In genomic region chr17:6019776-6020175, GRCm38 (mm10) we compare ENCODE assay signal across 9 mouse cellular contexts. TPM values are rescaled to one million over a fixed set of nuclear protein-coding genes. Genes with fewer than 3 reads are reported as not detected.
DNase-seq lines count a peak whose midpoint lies in the region; ATAC-seq and TF ChIP-seq lines count a peak whose summit lies in the region.
"Had no signal": no experiment of that assay in that cellular context is flagged by ENCODE, and none has a peak within 500 bp of the region (broad histone marks: within the 10 kb centered on the region; RNA-seq: fewer than 3 reads in every experiment).

No protein-coding gene starts in this region.

- H3K4me1 ChIP-seq in intestine, postnatal 0 days (replicated peaks; ENCODE audit: control insufficient read depth, insufficient read depth, low read length) = no peaks in the 10 kb centered on the region
- H3K4me1 ChIP-seq in intestine, embryonic 16.5 days (ENCODE audit: control insufficient read depth, insufficient read depth, low read length) = peaks cover 16% of the 10 kb centered on the region; the same call in 1 of the 2 replicates
- no peaks in the 10 kb centered on the region; the same call in 1 of the 2 replicates for H3K4me1 ChIP-seq in embryonic facial prominence, embryonic 11.5 days (ENCODE audit: control insufficient read depth, insufficient read depth, low read length)
- no peaks in the 10 kb centered on the region for H3K4me1 ChIP-seq in hindbrain, embryonic 12.5 days
- H3K4me1 ChIP-seq: embryonic facial prominence, embryonic 12.5 days had no signal

- H3K36me3 ChIP-seq in intestine, postnatal 0 days (ENCODE audit: control insufficient read depth, insufficient read depth) = peaks cover 32% of the 10 kb centered on the region
- no peaks in the 10 kb centered on the region; the same call in 1 of the 2 replicates for H3K36me3 ChIP-seq in intestine, embryonic 16.5 days (ENCODE audit: control insufficient read depth, insufficient read depth, low read length)
- H3K36me3 ChIP-seq in C2C12 (ENCODE audit: control insufficient read depth, insufficient read depth) = peaks cover 88% of the 10 kb centered on the region
- H3K36me3 ChIP-seq in embryonic facial prominence, embryonic 11.5 days (replicated peaks; ENCODE audit: control insufficient read depth, insufficient read depth, low read depth, low read length) = no peaks in the 10 kb centered on the region
- H3K36me3 ChIP-seq in hindbrain, embryonic 12.5 days = no peaks in the 10 kb centered on the region
- H3K36me3 ChIP-seq: embryonic facial prominence, embryonic 12.5 days had no signal

- H3K27me3 ChIP-seq in intestine, postnatal 0 days (replicated peaks; ENCODE audit: control insufficient read depth, insufficient read depth, low read length) = no peaks in the 10 kb centered on the region
- H3K27me3 ChIP-seq in intestine, embryonic 16.5 days (replicated peaks; ENCODE audit: control insufficient read depth, insufficient read depth, low read length) = no peaks in the 10 kb centered on the region
- H3K27me3 ChIP-seq in C2C12 (ENCODE audit: control insufficient read depth, insufficient read depth, insufficient read length) = no peaks in the 10 kb centered on the region
- no peaks in the 10 kb centered on the region for H3K27me3 ChIP-seq in embryonic facial prominence, embryonic 11.5 days (ENCODE audit: control insufficient read depth, insufficient read depth, low read length)
- no peaks in the 10 kb centered on the region for H3K27me3 ChIP-seq in hindbrain, embryonic 12.5 days
- H3K27me3 ChIP-seq: embryonic facial prominence, embryonic 12.5 days had no signal

- no peak for ATAC-seq in intestine, postnatal 0 days
- no peak for ATAC-seq in intestine, embryonic 16.5 days
- ATAC-seq in embryonic facial prominence, embryonic 11.5 days (replicated peaks; ENCODE audit: insufficient number of reproducible peaks, low FRiP score, low TSS enrichment, low read depth) = no peak
- peak; percentile 35; the same call in 1 of the 2 replicates for ATAC-seq in neutrophil, adult 5-6 weeks (ENCODE audit: extremely low read depth, insufficient number of reproducible peaks, low FRiP score, poor library complexity, severe bottlenecking)
- no peak for ATAC-seq in hindbrain, embryonic 12.5 days (ENCODE audit: low FRiP score)

- DNase-seq in adipocyte (ENCODE audit: low spot score) = peak; percentile 78
- DNase-seq in embryonic facial prominence, embryonic 11.5 days (ENCODE audit: low spot score) = peak; percentile 35
- no peak for DNase-seq in left cerebral cortex, postnatal 36 days (ENCODE audit: low spot score in 2 of 2)

- no peaks in the 10 kb centered on the region for H3K79me2 ChIP-seq in C2C12 (ENCODE audit: control insufficient read depth, insufficient read depth)

- no peaks in the 10 kb centered on the region for H3K9me3 ChIP-seq in intestine, postnatal 0 days (ENCODE audit: control insufficient read depth)
- H3K9me3 ChIP-seq in intestine, embryonic 16.5 days (ENCODE audit: control insufficient read depth, low read length) = no peaks in the 10 kb centered on the region
- H3K9me3 ChIP-seq in embryonic facial prominence, embryonic 11.5 days (replicated peaks; ENCODE audit: control insufficient read depth, low read length) = no peaks in the 10 kb centered on the region
- no peaks in the 10 kb centered on the region for H3K9me3 ChIP-seq in hindbrain, embryonic 12.5 days (replicated peaks)
- H3K9me3 ChIP-seq: embryonic facial prominence, embryonic 12.5 days had no signal

- intact Hi-C loops in left cerebral cortex, postnatal 36 days (cut with DNase I) = loop anchor here (1.0 kb wide), 1 partner anchor 78 kb away; the partner anchor contains the start of gene Synj2

- no peak overlapping the region for H3K4me2 ChIP-seq in intestine, postnatal 0 days (replicated peaks; ENCODE audit: low read depth)
- H3K4me2 ChIP-seq in intestine, embryonic 16.5 days (ENCODE audit: low read depth, low read length) = no peak overlapping the region
- no peak overlapping the region for H3K4me2 ChIP-seq in embryonic facial prominence, embryonic 11.5 days (ENCODE audit: low read depth, low read length)
- H3K4me2 ChIP-seq in hindbrain, embryonic 12.5 days (replicated peaks) = no peak overlapping the region
- H3K4me2 ChIP-seq: embryonic facial prominence, embryonic 12.5 days had no signal

- TF ChIP-seq CTCF in intestine, postnatal 0 days (IDR thresholded peaks at IDR 0.05; ENCODE audit: low read depth) = peak; percentile 93
- peak; percentile 28 for TF ChIP-seq CTCF in C2C12 (IDR thresholded peaks at IDR 0.05; ENCODE audit: control insufficient read depth, insufficient read depth, insufficient read length)

- no peak overlapping the region for H3K27ac ChIP-seq in intestine, postnatal 0 days (ENCODE audit: low read depth, low read length)
- no peak overlapping the region for H3K27ac ChIP-seq in intestine, embryonic 16.5 days (ENCODE audit: low read length)
- no peak overlapping the region for H3K27ac ChIP-seq in embryonic facial prominence, embryonic 11.5 days (replicated peaks; ENCODE audit: low read depth, low read length)
- H3K27ac ChIP-seq in hindbrain, embryonic 12.5 days = no peak overlapping the region
- H3K27ac ChIP-seq: embryonic facial prominence, embryonic 12.5 days had no signal

- no peak overlapping the region for H3K4me3 ChIP-seq in intestine, postnatal 0 days (ENCODE audit: low read depth, low read length)
- H3K4me3 ChIP-seq in intestine, embryonic 16.5 days (ENCODE audit: low read length) = no peak overlapping the region
- H3K4me3 ChIP-seq in C2C12 (ENCODE audit: insufficient read depth, poor library complexity, severe bottlenecking) = no peak overlapping the region
- H3K4me3 ChIP-seq in embryonic facial prominence, embryonic 11.5 days (ENCODE audit: low read depth, low read length) = no peak overlapping the region
- no peak overlapping the region for H3K4me3 ChIP-seq in hindbrain, embryonic 12.5 days
- H3K4me3 ChIP-seq: embryonic facial prominence, embryonic 12.5 days had no signal

- no peaks in the 10 kb centered on the region for H3K79me3 ChIP-seq in C2C12 (ENCODE audit: low read depth)

- 63% methylated on average over 2 of the region's 2 CpGs for WGBS in intestine, postnatal 0 days
- 70% methylated on average over 2 of the region's 2 CpGs for WGBS in intestine, embryonic 16.5 days
- WGBS in embryonic facial prominence, embryonic 11.5 days = 49% methylated on average over 2 of the region's 2 CpGs
- WGBS in hindbrain, embryonic 12.5 days = 70% methylated on average over 2 of the region's 2 CpGs

- H3K9ac ChIP-seq in intestine, postnatal 0 days (ENCODE audit: low read depth, low read length) = no peak overlapping the region
- H3K9ac ChIP-seq in intestine, embryonic 16.5 days (ENCODE audit: low read depth, low read length) = no peak overlapping the region
- no peak overlapping the region for H3K9ac ChIP-seq in embryonic facial prominence, embryonic 11.5 days (replicated peaks; ENCODE audit: low read length)
- no peak overlapping the region for H3K9ac ChIP-seq in hindbrain, embryonic 12.5 days
- H3K9ac ChIP-seq: embryonic facial prominence, embryonic 12.5 days had no signal

- no peak overlapping the region for H3ac ChIP-seq in C2C12 (ENCODE audit: control insufficient read depth, insufficient read length, low read depth)

TF ChIP-seq in C2C12, 6 proteins besides CTCF, POLR2A, EP300 and RAD21:
- TF ChIP-seq MAX (IDR thresholded peaks at IDR 0.05) = no peak
- no peak for TF ChIP-seq MYOG (IDR thresholded peaks at IDR 0.05; ENCODE audit: control insufficient read depth, extremely low read depth, insufficient read length)
- no peak for TF ChIP-seq CEBPB (IDR thresholded peaks at IDR 0.05; ENCODE audit: low read depth)
- TF ChIP-seq MYOD1 (IDR thresholded peaks at IDR 0.05; ENCODE audit: control insufficient read depth, insufficient read length, low read depth) = no peak
- no peak for TF ChIP-seq FOSL1 (IDR thresholded peaks at IDR 0.05; ENCODE audit: insufficient read depth, low read length, poor library complexity, severe bottlenecking)

RNA-seq across cellular contexts. Expression of gene Serac1, which starts 59.8 kb away (rescaled TPM):
- polyA plus RNA-seq in intestine, postnatal 0 days (2015; fragmentation: Nextera tagmentation; extraction: Ambion mirVana) = 2.5 and 2.7 TPM in 2 replicates
- 3.9 and 4.6 TPM in 2 replicates for polyA plus RNA-seq in intestine, embryonic 16.5 days (2015; fragmentation: Nextera tagmentation; extraction: Ambion mirVana)
- polyA plus RNA-seq in C2C12 (2012; fragmentation: generic; extraction: Trizol) = 1.8 TPM
- polyA plus RNA-seq in embryonic facial prominence, embryonic 11.5 days (2014; fragmentation: Nextera tagmentation; extraction: Ambion mirVana) = 6.2 and 7.2 TPM in 2 replicates
- total RNA-seq in neutrophil, adult 5-6 weeks (2017) = 4.4 and 6.4 TPM in 2 replicates
- polyA plus RNA-seq in hindbrain, embryonic 12.5 days (2016; fragmentation: Nextera tagmentation; extraction: Ambion mirVana) = 10.8 and 12.8 TPM in 2 replicates
- total RNA-seq in left cerebral cortex, postnatal 36 days (2021) = 10 to 100 TPM; 16.1 to 21.3 TPM

RNA-seq across cellular contexts. Expression of gene Gtf2h5, which starts 59.8 kb away (rescaled TPM):
- 145 and 157 TPM in 2 replicates for polyA plus RNA-seq in intestine, postnatal 0 days (2015; fragmentation: Nextera tagmentation; extraction: Ambion mirVana)
- polyA plus RNA-seq in intestine, embryonic 16.5 days (2015; fragmentation: Nextera tagmentation; extraction: Ambion mirVana) = 138 and 151 TPM in 2 replicates
- 90.0 TPM for polyA plus RNA-seq in C2C12 (2012; fragmentation: generic; extraction: Trizol)
- polyA plus RNA-seq in embryonic facial prominence, embryonic 11.5 days (2014; fragmentation: Nextera tagmentation; extraction: Ambion mirVana) = 170 and 180 TPM in 2 replicates
- total RNA-seq in neutrophil, adult 5-6 weeks (2017) = 37.4 and 39.6 TPM in 2 replicates
- polyA plus RNA-seq in hindbrain, embryonic 12.5 days (2016; fragmentation: Nextera tagmentation; extraction: Ambion mirVana) = 155 and 160 TPM in 2 replicates
- total RNA-seq in left cerebral cortex, postnatal 36 days (2021) = 100 to 1,000 TPM in 1 of 2 experiments, 10 to 100 TPM in 1; 99.7 to 112 TPM

Comparison
In these comparisons a context has a peak if more than half of its experiments do, and no peak if none do; other contexts are left out.
1. DNase-seq: peak in adipocyte (single experiment) and embryonic facial prominence, embryonic 11.5 days (single experiment); none in left cerebral cortex, postnatal 36 days (0 of 2).